Mouse (Mus musculus) ES-Bruce4 (cell line): Measurements from ENCODE around the gene Gm47289. TPM values are rescaled to one million over a fixed set of nuclear protein-coding genes. Genes with fewer than 3 reads are reported as not detected.

Experiments used
- H3K27ac ChIP-seq: 2 replicates; pipeline ENCODE4 v1.5.1; 2012; ENCODE audit warnings: low read length, inconsistent platforms; ENCODE audit not compliant: insufficient read depth
- H3K27me3 ChIP-seq: 2 replicates; pipeline ENCODE4 v1.6.1; 2012; ENCODE audit warnings: mild to moderate bottlenecking, low read length, inconsistent platforms; ENCODE audit not compliant: control insufficient read depth, poor library complexity, insufficient read depth, severe bottlenecking
- H3K36me3 ChIP-seq: 2 replicates; pipeline ENCODE4 v1.6.1; 2012; ENCODE audit warnings: inconsistent platforms, mild to moderate bottlenecking, low read length, moderate library complexity; ENCODE audit not compliant: control insufficient read depth, poor library complexity, insufficient read depth, severe bottlenecking
- H3K4me1 ChIP-seq: one replicate; pipeline ENCODE4 v1.8.1; 2011; ENCODE audit warnings: low read length; ENCODE audit not compliant: control insufficient read depth, insufficient read depth
- H3K4me3 ChIP-seq: 2 replicates; pipeline ENCODE4 v1.5.1; 2011; ENCODE audit warnings: low read depth, mild to moderate bottlenecking, low read length
- H3K9ac ChIP-seq: 2 replicates; pipeline ENCODE4 v1.6.1; 2012; ENCODE audit warnings: low read depth, mild to moderate bottlenecking, inconsistent platforms; ENCODE audit not compliant: poor library complexity, severe bottlenecking
- H3K9me3 ChIP-seq: replicated peaks from 2 replicates; pipeline ENCODE4 v1.6.1; 2012; ENCODE audit warnings: mild to moderate bottlenecking, low read length, inconsistent platforms; ENCODE audit not compliant: control insufficient read depth, poor library complexity, insufficient read depth, severe bottlenecking
- CTCF ChIP-seq: IDR thresholded peaks from one replicate; pipeline ENCODE4 v1.8.1; 2011; ENCODE audit warnings: low read depth, low read length
- EP300 ChIP-seq: IDR thresholded peaks from 2 replicates; pipeline ENCODE4 v1.6.1; 2011; ENCODE audit warnings: low read depth, low read length; ENCODE audit not compliant: insufficient read depth
- POLR2A ChIP-seq: IDR thresholded peaks from one replicate; pipeline ENCODE4 v1.8.1; 2011; ENCODE audit warnings: low read length; ENCODE audit not compliant: insufficient read depth
- polyA plus RNA-seq: library from polyadenylated mRNA; stranded (reverse); fragments of >200 nt; gene quantifications from 2 replicates; pipeline ENCODE4 v1.2.4, GENCODE M21; 2011; ENCODE audit warnings: low read depth; ENCODE audit not compliant: missing spikeins, insufficient read depth, insufficient read length

Gm47289 gene
- polyA plus RNA-seq, 1 experiment, result not detected

GRCm38 (mm10) chr9:119144696-119145095 is 14.3 kb upstream of the Gm47289 start:
- TF ChIP-seq POLR2A (no peak), CTCF (no peak), EP300 (no peak)
- no peaks in the 10 kb centered on the region for H3K27me3 ChIP-seq
- no peak overlapping the region for H3K27ac ChIP-seq
- H3K9me3 ChIP-seq, result no peaks in the 10 kb centered on the region
- no peak overlapping the region for H3K9ac ChIP-seq
- no peak overlapping the region for H3K4me3 ChIP-seq
- H3K36me3 ChIP-seq, result no peaks in the 10 kb centered on the region
- H3K4me1 ChIP-seq, result no peaks in the 10 kb centered on the region

GRCm38 (mm10) chr9:119145137-119145536 is 13.8 kb upstream of the Gm47289 start:
- Histone ChIP-seq H3K27ac (no peak overlapping the region), H3K9me3 (no peaks in the 10 kb centered on the region), H3K4me1 (no peaks in the 10 kb centered on the region), H3K27me3 (no peaks in the 10 kb centered on the region), H3K36me3 (no peaks in the 10 kb centered on the region), H3K4me3 (no peak overlapping the region), H3K9ac (no peak overlapping the region)
- TF ChIP-seq EP300 (no peak), CTCF (no peak), POLR2A (no peak)

- Histone ChIP-seq H3K9ac (no peak overlapping the region), H3K27me3 (no peaks in the 10 kb centered on the region), H3K36me3 (no peaks in the 10 kb centered on the region), H3K4me1 (no peaks in the 10 kb centered on the region), H3K4me3 (no peak overlapping the region), H3K27ac (no peak overlapping the region), H3K9me3 (no peaks in the 10 kb centered on the region)
- TF ChIP-seq POLR2A, result no peak
- TF ChIP-seq CTCF, result no peak
These were observed 13.3 kb upstream of the Gm47289 start for GRCm38 (mm10) chr9:119145638-119146037.

- Histone ChIP-seq H3K9me3 (no peaks in the 10 kb centered on the region), H3K36me3 (no peaks in the 10 kb centered on the region), H3K4me1 (no peaks in the 10 kb centered on the region), H3K27me3 (no peaks in the 10 kb centered on the region), H3K4me3 (no peak overlapping the region), H3K9ac (no peak overlapping the region), H3K27ac (no peak overlapping the region)
- TF ChIP-seq EP300 (no peak), CTCF (no peak), POLR2A (no peak)
These were observed 12.7 kb upstream of the Gm47289 start for GRCm38 (mm10) chr9:119146098-119146770.

GRCm38 (mm10) chr9:119149601-119150000 is 9.4 kb upstream of the Gm47289 start:
- Histone ChIP-seq H3K4me1 (no peaks in the 10 kb centered on the region), H3K27ac (no peak overlapping the region), H3K27me3 (no peaks in the 10 kb centered on the region), H3K9ac (no peak overlapping the region), H3K9me3 (no peaks in the 10 kb centered on the region), H3K36me3 (no peaks in the 10 kb centered on the region), H3K4me3 (no peak overlapping the region)
- TF ChIP-seq POLR2A (no peak), CTCF (no peak)

GRCm38 (mm10) chr9:119151751-119152150 is 7.2 kb upstream of the Gm47289 start:
- Histone ChIP-seq H3K27me3 (no peaks in the 10 kb centered on the region), H3K9ac (no peak overlapping the region), H3K9me3 (no peaks in the 10 kb centered on the region), H3K4me1 (no peaks in the 10 kb centered on the region), H3K36me3 (no peaks in the 10 kb centered on the region), H3K27ac (no peak overlapping the region), H3K4me3 (no peak overlapping the region)
- no peak for TF ChIP-seq CTCF
- no peak for TF ChIP-seq POLR2A

- TF ChIP-seq EP300 (no peak), CTCF (no peak), POLR2A (no peak)
- H3K9me3 ChIP-seq, result no peaks in the 10 kb centered on the region
- no peak overlapping the region for H3K9ac ChIP-seq
- H3K4me1 ChIP-seq, result no peaks in the 10 kb centered on the region
- H3K27me3 ChIP-seq, result no peaks in the 10 kb centered on the region
- no peaks in the 10 kb centered on the region for H3K36me3 ChIP-seq
- no peak overlapping the region for H3K4me3 ChIP-seq
- H3K27ac ChIP-seq, result no peak overlapping the region
These were observed 3.5 kb upstream of the Gm47289 start for GRCm38 (mm10) chr9:119155416-119155815.
